Mouse (Mus musculus): ENCODE measurements at regions not wholly inside any gene's neighbourhood (a gene's known extent, or its start where the extent isn't known, plus 50 kb on each side); places are given as distances from the start of the nearest gene placed in this dataset.

DNA sequence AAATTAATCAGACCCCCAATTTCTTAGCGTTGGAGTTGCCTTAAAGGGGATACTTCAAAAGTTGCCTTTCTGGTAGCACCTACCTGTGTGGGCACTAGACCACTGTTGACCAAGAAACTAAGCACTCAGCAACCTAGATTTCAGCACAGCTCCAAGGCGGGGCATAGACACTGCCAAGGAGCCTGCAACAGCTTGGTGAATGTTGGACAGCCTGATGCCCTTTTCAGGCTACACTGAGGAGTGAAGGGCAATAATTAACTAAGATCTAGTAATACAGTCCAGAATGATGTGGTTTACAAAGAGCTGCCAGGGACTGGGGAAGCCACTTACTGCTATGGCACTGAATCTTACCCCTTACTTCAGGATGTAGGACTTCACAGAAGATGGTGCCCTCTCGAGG, 304.9 kb downstream of the Satb1 start:
- DNase-seq (ENCODE audit: low spot score in 2 of 2), result no peak

DNA sequence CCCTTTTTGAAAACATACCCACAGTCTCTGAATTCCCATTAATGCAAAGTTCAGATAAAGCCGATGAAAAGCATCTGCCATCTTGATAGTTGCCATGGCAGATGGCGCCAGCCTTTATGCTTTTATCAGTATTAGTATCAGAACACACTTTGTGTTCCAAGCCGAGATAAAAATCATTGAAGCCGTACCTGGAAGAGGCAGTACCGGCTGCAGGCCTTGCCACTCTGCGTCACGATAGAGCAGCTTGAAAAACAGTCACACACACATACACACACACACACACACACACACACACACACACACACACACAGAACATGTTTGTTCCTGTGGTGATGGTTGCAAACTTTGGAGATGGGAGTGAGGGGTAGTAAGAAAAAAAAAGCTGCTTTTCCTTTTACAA, 306.2 kb downstream of the Satb1 start:
- no peak for DNase-seq (ENCODE audit: low spot score in 2 of 2)

DNA sequence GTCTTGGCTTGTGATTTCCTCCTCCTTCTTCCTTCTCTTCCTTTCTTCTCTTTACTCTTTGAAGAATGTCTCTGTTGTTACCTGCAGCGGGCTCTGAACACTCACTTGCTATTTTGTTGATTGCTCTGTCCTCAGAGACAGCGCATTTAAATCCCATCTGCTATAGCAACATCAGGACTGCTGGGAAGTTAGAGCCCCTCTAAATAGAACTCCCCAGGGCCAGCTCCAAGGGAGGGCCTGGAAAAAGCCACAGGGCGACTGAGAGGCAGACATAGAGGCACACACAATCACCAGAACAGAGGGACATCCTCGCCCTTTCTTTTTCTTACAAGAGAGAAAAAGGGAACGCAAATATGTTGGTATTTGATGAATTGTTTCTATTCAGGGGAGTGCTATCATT, 306.6 kb downstream of the Satb1 start:
- no peak for DNase-seq (ENCODE audit: low spot score in 2 of 2)

DNA sequence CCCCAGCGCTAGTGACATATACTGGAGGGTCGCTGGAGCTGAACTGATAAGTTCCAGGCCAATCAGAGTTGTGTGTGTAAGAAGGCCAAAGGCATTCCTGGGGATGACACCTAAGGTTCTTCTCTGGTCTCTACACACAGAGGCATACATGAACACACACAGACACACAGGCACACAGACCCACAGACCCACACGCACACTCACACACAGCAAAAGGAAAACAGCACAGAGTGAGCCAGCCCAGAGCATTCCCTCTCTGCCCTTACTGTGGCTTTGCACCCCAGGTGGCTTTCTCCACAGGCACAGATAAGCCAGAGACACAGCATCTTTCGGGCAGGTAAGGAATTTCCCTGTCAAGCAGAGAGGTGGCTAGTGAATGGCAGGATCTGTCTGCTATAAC, 307.1 kb downstream of the Satb1 start:
- DNase-seq (ENCODE audit: low spot score in 2 of 2), result no peak

DNA sequence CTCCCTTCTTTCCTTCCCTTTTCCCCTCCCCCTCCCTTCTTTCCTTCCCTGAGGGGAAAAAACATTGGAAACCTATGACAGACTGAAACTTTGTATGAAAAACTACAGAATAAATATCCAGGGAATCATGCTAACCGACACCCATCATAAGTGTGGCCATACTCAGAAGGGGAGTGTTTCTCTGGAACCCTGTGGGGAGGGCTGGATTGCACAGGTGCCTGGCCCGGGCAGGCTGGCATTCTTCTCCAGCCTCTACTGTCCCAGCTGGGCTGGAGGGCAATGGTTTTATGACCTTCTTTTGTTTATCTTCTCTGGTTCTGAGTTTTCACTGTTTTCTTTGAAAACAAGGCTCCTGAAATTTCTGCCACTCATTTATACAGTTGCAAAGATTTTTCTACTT, 307.9 kb downstream of the Satb1 start:
- DNase-seq (ENCODE audit: low spot score in 2 of 2), result no peak

DNA sequence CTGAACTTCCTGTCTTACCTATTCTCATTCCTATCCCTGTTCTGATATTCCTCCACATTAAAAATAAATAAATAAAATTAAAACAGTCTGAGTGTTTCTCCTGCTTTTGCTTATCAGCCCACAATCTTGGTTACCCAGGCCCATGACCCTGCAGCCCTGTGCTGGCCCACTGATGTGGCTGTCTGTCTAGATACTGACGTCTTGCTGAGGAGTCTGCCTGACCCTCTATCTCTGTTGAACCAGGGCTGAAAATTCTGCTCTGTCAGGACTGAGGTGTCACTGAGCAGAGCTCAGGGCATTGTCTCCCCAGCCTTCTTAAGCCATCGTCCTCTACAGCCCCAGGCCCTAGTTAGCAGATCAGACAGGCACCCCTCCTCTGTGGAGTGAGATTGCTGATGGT, 321.2 kb downstream of the Satb1 start:
- no peak for DNase-seq (ENCODE audit: low spot score in 2 of 2)

DNA sequence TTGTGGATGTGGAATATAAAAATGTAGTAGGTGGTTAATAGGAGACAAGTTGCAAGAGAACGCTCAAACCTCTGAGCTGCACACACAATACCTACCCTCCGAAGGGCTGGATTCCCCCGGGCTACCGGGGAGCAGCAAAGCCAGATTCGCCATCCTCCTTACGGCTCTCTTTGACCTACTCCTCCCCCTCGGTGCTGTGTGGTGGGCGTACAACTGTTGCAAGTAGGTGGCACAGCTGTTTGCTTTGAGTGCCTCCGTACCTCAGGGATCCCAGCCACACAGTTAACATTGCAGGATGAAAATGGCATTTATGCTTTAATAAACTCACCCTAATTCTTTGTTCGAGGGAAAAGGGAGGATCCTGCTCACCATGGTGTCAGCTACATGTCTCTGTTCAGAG, 321.6 kb upstream of the Tbc1d5 start:
- DNase-seq (ENCODE audit: low spot score in 2 of 2), result no peak

DNA sequence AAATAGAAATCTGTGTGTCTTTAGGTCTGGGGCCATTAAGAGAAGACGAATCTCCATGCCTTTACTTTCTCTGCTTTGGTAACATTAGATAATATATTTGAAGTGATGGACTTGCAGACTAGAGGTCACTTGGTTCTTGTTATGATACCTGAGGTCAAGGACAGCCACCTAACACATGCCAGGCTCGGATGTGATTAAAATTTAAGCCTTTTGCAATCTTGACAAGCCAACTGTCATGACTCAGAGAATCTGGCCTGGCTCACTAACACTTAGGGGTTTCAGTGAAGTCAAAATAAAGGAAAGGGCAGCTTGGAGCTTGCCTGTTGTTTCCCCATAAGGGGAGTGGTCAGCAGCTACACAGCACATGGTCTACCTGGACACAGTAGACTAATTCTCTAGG, 320.4 kb upstream of the Tbc1d5 start:
- no peak for DNase-seq (ENCODE audit: low spot score in 2 of 2)

DNA sequence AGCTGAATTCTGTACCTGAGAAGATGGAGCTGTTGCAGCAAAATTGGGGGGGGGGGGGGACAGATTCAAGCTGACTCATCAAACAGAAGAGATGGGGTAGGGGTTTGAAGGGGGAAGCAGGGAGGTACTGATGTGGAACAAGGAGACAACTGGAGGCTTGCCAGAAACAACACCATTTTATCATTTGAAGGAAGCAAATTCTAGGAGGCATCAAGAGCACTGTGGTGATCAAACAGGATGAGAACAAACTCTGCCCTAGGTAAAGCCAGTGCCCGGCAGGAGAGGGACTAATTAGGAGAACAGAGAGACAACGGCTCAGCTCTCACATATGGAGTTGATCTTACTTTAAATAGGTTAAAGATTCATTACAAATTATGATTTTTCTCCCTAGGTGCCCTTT, 315.9 kb upstream of the Tbc1d5 start:
- DNase-seq (ENCODE audit: low spot score in 2 of 2), result no peak

DNA sequence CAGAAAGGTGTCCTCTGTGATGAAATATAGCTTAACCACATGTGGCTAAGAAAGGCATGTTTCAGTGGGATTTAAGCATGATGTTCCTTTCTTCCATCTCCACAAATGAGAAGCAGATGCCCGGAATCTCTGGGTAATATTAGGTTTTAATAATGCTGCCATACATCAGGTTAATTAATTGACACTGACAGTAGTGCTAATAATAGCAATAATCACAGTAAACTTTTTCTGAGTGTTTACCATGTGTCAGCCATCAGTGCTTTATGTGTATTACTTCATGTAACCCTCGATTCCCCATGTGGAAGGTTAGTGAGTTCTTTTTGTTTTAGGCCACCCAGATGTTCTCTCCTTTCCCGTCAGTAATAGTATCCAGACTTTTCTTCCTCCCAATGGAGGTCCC, 310.2 kb upstream of the Tbc1d5 start:
- no peak for DNase-seq (ENCODE audit: low spot score in 2 of 2)

DNA sequence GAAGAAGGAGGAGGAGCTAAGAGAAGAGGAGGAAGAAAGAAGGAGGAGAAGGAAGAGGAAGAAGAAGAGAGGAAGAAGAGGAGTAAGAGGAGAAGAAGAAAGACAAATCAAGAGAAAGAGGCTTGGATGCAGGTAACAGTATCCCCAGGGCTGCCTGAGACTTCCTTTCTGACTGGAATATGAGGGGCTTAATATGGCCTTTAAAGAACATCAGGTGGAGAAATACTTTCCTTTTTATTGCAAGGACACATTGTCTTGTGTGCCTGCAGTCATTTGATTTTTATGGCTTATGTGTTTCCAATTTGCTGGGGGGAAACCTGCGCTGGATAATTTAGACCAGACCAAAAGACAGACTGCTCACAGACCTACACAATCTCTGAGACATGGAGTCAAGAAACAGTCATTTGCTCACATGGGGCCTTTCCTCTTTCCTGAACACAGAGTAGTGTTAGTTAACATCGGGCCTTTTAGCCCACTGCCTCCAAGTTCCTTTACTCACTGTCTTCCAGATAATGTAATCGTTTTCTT, 308.8 kb upstream of the Tbc1d5 start:
- DNase-seq (ENCODE audit: low spot score in 2 of 2), result no peak

DNA sequence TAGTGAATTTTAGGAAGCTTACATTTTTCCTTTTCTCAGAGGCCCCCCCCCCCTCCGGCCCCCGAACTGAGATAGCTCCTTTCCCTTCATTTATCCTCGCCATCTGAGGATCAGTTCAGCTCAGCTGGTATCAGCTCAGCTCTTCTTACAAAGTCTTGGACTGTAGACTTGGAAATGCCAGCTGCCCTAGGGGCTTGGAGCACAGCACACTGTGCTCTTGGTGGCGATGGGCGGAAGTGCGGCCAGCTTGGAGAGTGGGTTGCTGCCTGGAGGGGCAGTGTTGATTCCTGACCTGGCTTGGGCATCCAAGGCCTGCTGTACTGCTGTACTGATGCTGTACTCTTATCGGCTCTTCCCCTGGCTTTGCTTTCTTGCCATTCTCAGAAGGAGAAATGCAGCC, 298.7 kb upstream of the Tbc1d5 start:
- DNase-seq (ENCODE audit: low spot score in 2 of 2), result no peak

DNA sequence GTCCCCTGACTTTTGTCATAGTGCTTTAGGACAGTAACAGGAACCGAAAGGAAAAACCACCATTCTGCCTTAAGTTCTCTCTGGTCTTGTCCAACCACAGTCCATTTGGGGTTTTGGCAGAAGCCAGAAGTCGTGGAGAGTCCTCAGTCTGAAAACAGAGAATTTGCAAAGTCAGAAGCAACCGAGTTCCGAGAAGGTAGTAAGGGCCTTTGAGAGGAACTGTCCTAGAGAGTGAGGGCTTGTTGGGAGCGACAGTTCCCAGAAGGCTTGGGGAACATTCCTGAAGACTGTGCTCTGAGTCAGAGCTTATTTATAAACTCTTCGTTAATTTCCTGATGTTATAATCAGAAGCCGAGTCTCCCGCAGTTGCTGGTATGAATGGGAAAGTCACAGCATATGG, 298.3 kb upstream of the Tbc1d5 start:
- DNase-seq (ENCODE audit: low spot score in 2 of 2), result no peak

DNA sequence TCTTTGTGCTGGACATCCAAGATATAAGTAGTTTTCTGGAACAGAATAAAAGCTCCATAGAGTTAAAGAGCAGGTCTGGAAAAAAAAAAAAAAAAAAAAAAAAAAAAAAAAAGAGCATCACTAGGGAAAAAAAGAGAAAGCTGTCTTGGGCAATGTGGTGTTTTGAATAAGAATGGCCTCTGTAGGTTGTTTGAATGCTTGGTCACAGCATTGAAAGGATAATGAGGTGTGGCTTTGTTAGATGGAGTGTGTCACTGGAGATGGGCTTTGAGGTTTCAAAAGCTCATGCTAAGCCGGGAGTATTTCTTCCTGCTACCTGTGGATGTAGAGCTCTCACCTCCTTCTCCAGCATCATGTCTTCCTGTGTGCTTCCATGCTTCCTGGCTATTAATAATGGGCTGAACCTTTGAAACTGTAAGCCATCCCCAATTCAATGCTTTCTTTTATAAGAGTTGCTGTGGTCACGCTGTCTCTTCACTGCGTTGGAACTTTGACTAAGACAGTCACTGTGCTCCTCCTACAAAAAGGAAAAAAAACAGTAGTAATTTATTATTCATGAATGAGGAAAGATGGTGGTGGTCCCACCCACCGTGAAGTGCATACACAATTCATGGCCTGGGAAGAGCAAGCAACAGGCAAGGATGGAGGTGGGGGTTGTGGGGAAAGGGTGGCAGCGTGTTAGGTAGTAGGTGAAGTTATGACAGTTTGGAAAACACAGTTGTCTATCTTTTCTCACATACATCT, 283.2 kb upstream of the Tbc1d5 start:
- DNase-seq (ENCODE audit: low spot score in 2 of 2), result no peak

DNA sequence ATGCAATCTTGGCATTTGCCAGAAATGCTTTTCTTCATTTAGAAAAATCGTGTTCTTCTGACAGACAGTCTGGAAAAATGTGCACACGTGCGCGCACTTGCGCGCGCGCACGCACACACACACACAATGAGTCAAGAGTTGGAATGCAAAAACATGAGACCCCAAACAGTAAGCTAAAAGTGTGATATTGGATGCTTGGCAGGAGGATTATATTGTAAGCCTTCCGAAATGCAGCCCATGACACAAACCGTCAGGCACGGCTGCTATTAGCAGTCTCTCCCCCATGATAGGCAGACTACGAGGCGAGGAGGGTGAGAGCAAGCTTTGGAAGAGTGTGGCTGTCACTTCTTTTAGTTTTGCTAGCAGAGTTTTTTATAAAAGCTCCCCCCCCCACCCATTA, 282.1 kb upstream of the Tbc1d5 start:
- DNase-seq (ENCODE audit: low spot score in 2 of 2), result no peak

DNA sequence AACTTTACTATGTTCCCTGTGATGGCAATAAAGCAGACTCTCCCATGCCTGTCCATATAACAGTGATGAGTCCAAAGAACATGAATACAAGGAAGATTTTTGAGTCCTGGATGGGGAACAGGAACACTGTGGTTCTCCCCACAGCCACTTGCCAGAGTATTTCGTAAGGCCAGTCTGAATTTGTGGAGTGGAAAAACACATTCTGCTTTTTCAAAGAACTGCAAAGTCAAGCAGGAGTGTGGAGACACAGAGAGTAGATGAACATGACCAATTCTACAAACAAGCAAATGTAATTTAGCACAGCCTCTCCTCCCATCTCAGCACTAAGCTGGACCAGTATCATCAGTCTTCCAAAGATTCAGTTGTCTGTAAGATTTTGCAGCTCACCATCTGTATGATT, 280.0 kb upstream of the Tbc1d5 start:
- no peak for DNase-seq (ENCODE audit: low spot score in 2 of 2)

DNA sequence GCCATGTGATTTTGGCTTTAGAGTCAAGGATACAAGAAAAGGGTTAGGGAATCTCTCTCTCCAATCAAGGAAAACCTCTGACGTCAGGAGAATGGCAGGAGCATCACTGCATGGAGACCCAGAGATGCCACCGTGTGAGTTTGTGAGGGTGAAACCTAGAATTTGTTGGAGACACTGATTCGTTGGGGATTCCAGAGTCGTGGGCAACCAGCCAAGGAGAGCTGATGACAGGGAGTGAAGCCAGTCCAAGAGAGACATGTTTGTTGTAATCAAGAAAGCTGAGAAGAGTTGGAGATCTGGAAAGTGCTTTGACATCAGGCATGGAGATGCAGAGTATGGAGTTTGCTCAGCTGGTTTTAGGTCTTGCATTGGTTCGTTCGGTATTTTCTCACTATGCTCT, 236.6 kb upstream of the Tbc1d5 start:
- no peak for DNase-seq (ENCODE audit: low spot score in 2 of 2)

DNA sequence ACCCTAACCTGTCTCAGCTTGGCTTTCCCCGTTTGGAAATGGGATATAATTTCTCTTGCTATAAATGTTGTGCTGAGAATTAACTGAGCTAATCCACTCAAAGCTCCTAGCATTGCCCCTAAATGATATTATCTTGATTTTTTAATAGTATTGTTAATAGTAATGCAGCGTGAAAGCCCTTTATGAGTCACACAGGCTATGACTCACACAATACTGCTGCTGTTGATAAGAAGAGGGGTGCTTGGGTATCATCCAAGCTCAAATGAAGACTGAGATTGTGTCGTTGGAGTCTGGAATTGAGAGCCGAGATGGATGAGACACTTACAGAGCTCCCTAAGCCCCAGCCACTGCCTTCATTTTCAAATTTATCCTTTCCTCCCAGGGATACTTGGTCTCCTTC, 235.2 kb upstream of the Tbc1d5 start:
- DNase-seq (ENCODE audit: low spot score in 2 of 2), result no peak

DNA sequence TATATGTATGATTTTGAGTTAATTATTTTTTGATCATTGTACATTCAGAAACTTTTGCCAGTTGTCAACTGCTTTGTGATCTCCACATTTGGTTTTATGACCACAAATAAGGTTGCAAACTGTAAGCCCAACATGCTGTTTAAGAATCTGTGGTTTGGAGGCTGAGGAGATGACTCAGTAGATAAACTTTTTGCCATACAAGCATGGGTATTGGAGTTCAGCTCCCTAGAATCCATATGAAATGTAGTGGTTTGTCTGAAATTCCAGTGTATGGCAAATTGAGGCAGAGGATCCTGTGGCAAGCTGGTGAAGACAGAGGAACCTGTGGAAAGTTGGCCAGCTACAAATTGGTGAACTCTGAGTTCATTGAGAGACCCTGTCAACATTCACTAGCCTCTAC, 234.6 kb upstream of the Tbc1d5 start:
- no peak for DNase-seq (ENCODE audit: low spot score in 2 of 2)

DNA sequence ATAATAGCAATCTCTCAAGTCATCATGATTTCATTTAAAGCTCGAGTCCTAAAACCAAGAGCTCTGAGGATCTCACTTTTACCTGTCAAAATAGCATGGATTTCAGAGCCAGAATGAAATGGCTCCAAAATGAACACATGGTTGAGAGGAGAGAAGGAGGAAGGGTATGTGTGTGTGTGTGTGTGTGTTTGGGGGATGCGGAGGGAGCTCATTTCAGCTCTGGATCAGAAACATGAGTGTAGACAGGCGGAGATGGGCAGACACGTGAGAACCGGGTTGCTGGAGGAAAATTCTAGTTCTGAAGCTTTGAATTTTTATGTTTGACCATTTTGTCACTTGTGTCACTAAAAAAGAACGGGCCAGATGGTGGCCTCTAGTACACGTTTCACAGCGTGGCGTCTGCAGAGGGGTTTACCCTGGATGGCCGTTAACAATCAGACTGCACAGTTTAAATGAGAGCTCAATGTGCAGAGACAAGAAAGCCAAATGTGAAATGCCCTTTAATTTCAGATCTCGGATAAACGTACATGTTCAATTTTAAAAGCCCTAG, 232.5 kb upstream of the Tbc1d5 start:
- peak in 1 of 2 experiments; percentile 18 for DNase-seq (ENCODE audit: low spot score in 2 of 2)

DNA sequence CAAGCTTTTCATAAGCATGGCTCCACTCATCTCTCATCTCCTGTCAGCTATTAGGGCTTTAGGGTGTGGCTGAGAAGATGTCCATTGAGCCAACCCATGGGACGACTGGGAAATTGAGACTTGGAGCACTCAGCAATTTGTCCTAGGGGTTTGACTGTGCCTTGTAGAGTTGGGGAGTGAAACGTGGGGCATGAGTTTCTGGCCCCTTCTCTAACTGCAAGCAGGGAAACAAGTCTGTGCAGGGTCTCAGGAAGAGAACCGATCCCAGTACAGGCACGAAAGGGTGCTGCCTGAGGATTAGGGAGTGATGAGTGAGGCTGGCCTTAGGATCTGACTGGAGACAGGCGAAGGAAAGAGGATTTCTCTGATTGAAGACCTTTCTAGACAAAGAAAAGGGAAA, 229.7 kb upstream of the Tbc1d5 start:
- no peak for DNase-seq (ENCODE audit: low spot score in 2 of 2)

DNA sequence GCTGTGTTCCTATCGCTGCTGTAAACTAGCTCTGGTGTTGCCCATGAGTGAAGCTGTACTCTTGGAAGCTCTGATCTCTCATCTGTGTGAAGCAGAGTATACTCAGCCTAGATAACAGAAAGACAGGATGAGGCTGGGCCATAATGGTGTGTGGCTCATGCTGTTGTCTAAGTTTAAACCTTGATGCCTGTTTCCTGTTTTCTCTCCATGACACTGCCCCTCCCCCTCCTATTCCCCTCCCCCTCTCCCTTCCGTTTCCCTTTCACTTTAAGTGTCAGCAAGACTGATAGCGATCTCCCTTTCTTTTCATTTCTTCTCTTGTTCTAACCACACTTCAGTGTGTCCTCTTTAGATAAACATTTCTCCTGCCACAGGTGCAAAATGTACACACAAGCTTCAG, 229.2 kb upstream of the Tbc1d5 start:
- DNase-seq (ENCODE audit: low spot score in 2 of 2), result no peak

DNA sequence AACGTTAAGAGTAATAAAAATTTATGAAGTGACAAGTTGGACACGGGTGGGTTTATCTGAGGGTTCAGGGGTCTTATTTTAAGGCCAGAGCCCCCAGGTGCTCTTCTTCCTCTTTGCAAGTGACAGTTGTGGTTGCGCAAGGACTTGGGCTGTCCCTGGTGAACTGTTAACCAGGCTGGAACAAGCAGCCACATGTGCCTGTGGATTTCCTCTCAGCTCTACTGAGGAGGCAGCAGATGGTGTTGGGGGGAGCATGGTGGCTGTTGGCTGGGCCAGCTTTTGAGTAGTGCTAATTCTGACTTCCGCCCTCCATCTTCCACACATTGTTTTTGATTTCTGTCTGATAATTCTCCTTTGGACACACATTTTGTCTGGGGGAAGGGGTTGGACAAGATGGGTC, 227.9 kb upstream of the Tbc1d5 start:
- DNase-seq (ENCODE audit: low spot score in 2 of 2), result no peak

DNA sequence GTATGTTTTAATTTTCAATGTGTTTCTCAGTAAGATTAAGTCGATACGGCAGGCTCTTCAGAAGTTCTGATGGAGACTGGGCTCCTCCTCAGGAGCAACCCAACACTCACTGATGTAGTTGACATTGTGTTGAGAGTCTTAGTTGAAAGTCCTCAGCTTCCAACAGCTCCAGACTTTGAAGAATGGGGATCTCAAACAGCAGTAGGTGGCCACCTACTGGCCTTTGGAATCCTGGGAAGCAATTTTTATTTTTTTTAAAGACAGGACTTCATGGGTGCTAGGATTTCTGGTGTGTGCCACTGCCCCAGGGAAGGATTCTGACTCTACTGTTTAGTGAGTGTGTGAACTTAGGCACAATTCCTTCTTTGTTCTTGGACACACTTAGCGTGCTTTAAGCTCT, 225.9 kb upstream of the Tbc1d5 start:
- no peak for DNase-seq (ENCODE audit: low spot score in 2 of 2)

Data from right cerebral cortex, postnatal 36 days (tissue).